Mouse (Mus musculus) heart, embryonic 16.5 days (tissue): ENCODE data around the gene Rnft1. TPM values are rescaled to one million over a fixed set of nuclear protein-coding genes. Genes with fewer than 3 reads are reported as not detected.

ENCODE experiments used
- ATAC-seq: fragments of 200-750 bp; cut with Nextera tagmentation; replicated peaks from 2 replicates; pipeline ENCODE4 v1.8.0; 2017; ENCODE audit warnings: moderate number of reproducible peaks; ENCODE audit not compliant: insufficient read depth, low FRiP score; ENCODE audit errors: extremely low read depth
- H3K27ac ChIP-seq: fragments of 300-500 bp; sonication (generic); 2 replicates; pipeline ENCODE4 v1.5.1; 2014; ENCODE audit warnings: mild to moderate bottlenecking, low read length, control low read depth, moderate library complexity
- H3K27me3 ChIP-seq: fragments of 300-500 bp; sonication (generic); 2 replicates; pipeline ENCODE4 v1.6.1; 2014; ENCODE audit warnings: low read length, mixed read lengths; ENCODE audit not compliant: control insufficient read depth, insufficient read depth
- H3K36me3 ChIP-seq: fragments of 300-500 bp; sonication (generic); 2 replicates; pipeline ENCODE4 v1.6.1; 2014; ENCODE audit not compliant: control insufficient read depth, insufficient read depth
- H3K4me1 ChIP-seq: fragments of 300-500 bp; sonication (generic); 2 replicates; pipeline ENCODE4 v1.6.1; 2014; ENCODE audit warnings: low read length, mixed read lengths; ENCODE audit not compliant: control insufficient read depth, insufficient read depth
- H3K4me2 ChIP-seq: fragments of 300-500 bp; sonication (generic); 2 replicates; pipeline ENCODE4 v1.6.1; 2014; ENCODE audit warnings: low read depth, mild to moderate bottlenecking, control low read depth, low read length
- H3K4me3 ChIP-seq: fragments of 300-500 bp; sonication (generic); 2 replicates; pipeline ENCODE4 v1.5.1; 2014; ENCODE audit warnings: mild to moderate bottlenecking, control low read depth, low read length
- H3K9ac ChIP-seq: fragments of 300-500 bp; sonication (generic); 2 replicates; pipeline ENCODE4 v1.6.1; 2014; ENCODE audit warnings: low read length, control low read depth
- H3K9me3 ChIP-seq: fragments of 300-500 bp; sonication (generic); replicated peaks from 2 replicates; pipeline ENCODE4 v1.6.1; 2016; ENCODE audit warnings: low read length; ENCODE audit not compliant: control insufficient read depth
- WGBS: fragments of 180-500 bp; shearing (Covaris S2); extraction: QIAGEN DNeasy Blood & Tissue Kit; methylation state at CpG from one replicate; pipeline ENCODE4 v1.1.7; 2014; 5-methylcytosine and 5-hydroxymethylcytosine counted together
- polyA plus RNA-seq: library from polyadenylated mRNA; unstranded; fragments of >200 nt; fragmentation: Nextera tagmentation; extraction: Ambion mirVana; gene quantifications from 2 replicates; pipeline ENCODE4 v1.2.1, GENCODE M21; 2015

Gene Rnft1
- polyA plus RNA-seq, 1 experiment from 2014 or later = 50.3 TPM

GRCm38 (mm10) chr11:86500795-86501194, 16.3 kb downstream of the Rnft1 start:
- Histone ChIP-seq H3K27ac (no peak overlapping the region), H3K4me2 (no peak overlapping the region), H3K4me1 (no peaks in the 10 kb centered on the region), H3K27me3 (no peaks in the 10 kb centered on the region), H3K4me3 (no peak overlapping the region), H3K9me3 (no peaks in the 10 kb centered on the region), H3K9ac (no peak overlapping the region), H3K36me3 (peaks cover 37% of the 10 kb centered on the region)
- no peak for ATAC-seq
- 67% methylated on average over 1 of the region's 1 CpGs for WGBS

GRCm38 (mm10) chr11:86503121-86503520, 18.7 kb downstream of the Rnft1 start:
- 92% methylated on average over 2 of the region's 2 CpGs for WGBS
- H3K4me1 ChIP-seq = no peaks in the 10 kb centered on the region

GRCm38 (mm10) chr11:86507334-86507733, 22.9 kb downstream of the Rnft1 start:
- no peak overlapping the region for H3K27ac ChIP-seq
- H3K4me3 ChIP-seq = no peak overlapping the region
- H3K4me1 ChIP-seq = no peaks in the 10 kb centered on the region
- no peaks in the 10 kb centered on the region for H3K27me3 ChIP-seq
- no peak overlapping the region for H3K4me2 ChIP-seq
- 45% methylated on average over 2 of the region's 2 CpGs for WGBS
- H3K9me3 ChIP-seq = no peaks in the 10 kb centered on the region
- no peak for ATAC-seq
- H3K9ac ChIP-seq = no peak overlapping the region
- peaks cover 52% of the 10 kb centered on the region for H3K36me3 ChIP-seq

More at GRCm38 (mm10) chr11:86503121-86503520, 18.7 kb downstream of the Rnft1 start:
- no peak overlapping the region for H3K4me3 ChIP-seq
- ATAC-seq = no peak
- no peaks in the 10 kb centered on the region for H3K27me3 ChIP-seq
- H3K36me3 ChIP-seq = peaks cover 32% of the 10 kb centered on the region
- H3K9me3 ChIP-seq = no peaks in the 10 kb centered on the region
- no peak overlapping the region for H3K27ac ChIP-seq
- no peak overlapping the region for H3K4me2 ChIP-seq
- H3K9ac ChIP-seq = no peak overlapping the region

- H3K4me1 ChIP-seq = no peaks in the 10 kb centered on the region
- no peak overlapping the region for H3K27ac ChIP-seq
- peaks cover 50% of the 10 kb centered on the region for H3K36me3 ChIP-seq
- no peak overlapping the region for H3K4me3 ChIP-seq
- no peaks in the 10 kb centered on the region for H3K27me3 ChIP-seq
- WGBS = 94% methylated on average over 2 of the region's 2 CpGs
- H3K9ac ChIP-seq = no peak overlapping the region
- no peak overlapping the region for H3K4me2 ChIP-seq
- no peak for ATAC-seq
- no peaks in the 10 kb centered on the region for H3K9me3 ChIP-seq
Measured at GRCm38 (mm10) chr11:86507991-86508390, 23.5 kb downstream of the Rnft1 start.

GRCm38 (mm10) chr11:86516620-86517019, 32.2 kb downstream of the Rnft1 start:
- Histone ChIP-seq H3K4me2 (no peak overlapping the region), H3K36me3 (peaks cover 40% of the 10 kb centered on the region), H3K27ac (no peak overlapping the region), H3K27me3 (no peaks in the 10 kb centered on the region), H3K4me1 (no peaks in the 10 kb centered on the region), H3K9ac (no peak overlapping the region), H3K4me3 (no peak overlapping the region), H3K9me3 (0 out of 2 replicates have a peak, but pooled peaks cover 2% of the 10 kb centered on the region)
- ATAC-seq = no peak
- 84% methylated on average over 3 of the region's 3 CpGs for WGBS

- Histone ChIP-seq H3K27me3 (no peaks in the 10 kb centered on the region), H3K27ac (no peak overlapping the region), H3K4me3 (no peak overlapping the region), H3K9ac (no peak overlapping the region), H3K9me3 (0 out of 2 replicates have a peak, but pooled peaks cover 2% of the 10 kb centered on the region), H3K4me1 (no peaks in the 10 kb centered on the region), H3K36me3 (peaks cover 43% of the 10 kb centered on the region), H3K4me2 (no peak overlapping the region)
- 90% methylated on average over 3 of the region's 3 CpGs for WGBS
- ATAC-seq = no peak
Measured at GRCm38 (mm10) chr11:86517229-86517628, 32.8 kb downstream of the Rnft1 start.

GRCm38 (mm10) chr11:86519751-86520150, 35.3 kb downstream of the Rnft1 start:
- Histone ChIP-seq H3K27me3 (no peaks in the 10 kb centered on the region), H3K36me3 (peaks cover 51% of the 10 kb centered on the region), H3K9me3 (0 out of 2 replicates have a peak, but pooled peaks cover 2% of the 10 kb centered on the region), H3K4me1 (no peaks in the 10 kb centered on the region), H3K9ac (no peak overlapping the region), H3K27ac (no peak overlapping the region), H3K4me2 (no peak overlapping the region), H3K4me3 (no peak overlapping the region)
- ATAC-seq = no peak
- WGBS = 83% methylated on average over 7 of the region's 7 CpGs

- 83% methylated on average over 4 of the region's 4 CpGs for WGBS
- no peak overlapping the region for H3K4me3 ChIP-seq
- H3K9me3 ChIP-seq = no peaks in the 10 kb centered on the region
- H3K9ac ChIP-seq = no peak overlapping the region
- H3K27ac ChIP-seq = no peak overlapping the region
- peaks cover 47% of the 10 kb centered on the region for H3K36me3 ChIP-seq
- H3K27me3 ChIP-seq = no peaks in the 10 kb centered on the region
- no peak for ATAC-seq
- no peak overlapping the region for H3K4me2 ChIP-seq
- no peaks in the 10 kb centered on the region for H3K4me1 ChIP-seq
Measured at GRCm38 (mm10) chr11:86527528-86527927, 43.1 kb downstream of the Rnft1 start.

- Histone ChIP-seq H3K27me3 (no peaks in the 10 kb centered on the region), H3K9ac (no peak overlapping the region), H3K4me2 (no peak overlapping the region), H3K36me3 (peaks cover 24% of the 10 kb centered on the region), H3K9me3 (no peaks in the 10 kb centered on the region), H3K27ac (no peak overlapping the region), H3K4me3 (no peak overlapping the region), H3K4me1 (no peaks in the 10 kb centered on the region)
- WGBS = 64% methylated on average over 1 of the region's 1 CpGs
- ATAC-seq = no peak
Measured at GRCm38 (mm10) chr11:86532834-86533233, 48.4 kb downstream of the Rnft1 start.
